In the genomic region with DNA sequence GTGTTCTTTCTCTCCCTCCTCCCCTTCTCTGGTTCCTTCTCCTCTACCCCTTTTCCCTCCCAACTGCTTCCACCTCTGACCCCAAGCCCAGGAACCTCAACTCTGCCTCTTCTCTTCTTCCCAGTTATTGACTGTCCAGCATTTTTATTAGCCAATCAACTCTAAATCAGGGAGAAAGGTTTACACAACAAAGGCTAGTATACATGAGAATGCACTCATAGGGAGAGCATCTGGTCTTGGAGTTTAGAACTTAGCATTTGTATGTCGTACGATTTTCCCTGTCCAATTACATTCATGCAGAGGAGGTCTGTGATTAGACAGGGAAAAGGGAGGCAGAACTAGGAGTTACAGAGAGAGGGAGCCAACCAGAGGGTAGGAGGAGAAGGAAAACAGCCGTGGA, we compare ENCODE assay signal across 23 mouse cellular contexts. TPM values are rescaled to one million over a fixed set of nuclear protein-coding genes. Genes with fewer than 3 reads are reported as not detected.
DNase-seq lines count a peak whose midpoint lies in the region; ATAC-seq and TF ChIP-seq lines count a peak whose summit lies in the region.
"Had no signal": no experiment of that assay in that cellular context is flagged by ENCODE, and none has a peak within 500 bp of the region (broad histone marks: within the 10 kb centered on the region; RNA-seq: fewer than 3 reads in every experiment).

No protein-coding gene starts in this region.

- no peak for TF ChIP-seq CTCF in ES-Bruce4 (IDR thresholded peaks at IDR 0.05; ENCODE audit: low read depth, low read length)

- no peak for TF ChIP-seq EP300 in ES-Bruce4 (IDR thresholded peaks at IDR 0.05; ENCODE audit: insufficient read depth, low read depth, low read length)

- H3K9ac ChIP-seq in ES-Bruce4 (ENCODE audit: low read depth, poor library complexity, severe bottlenecking) = no peak overlapping the region
- H3K9ac ChIP-seq: embryonic facial prominence, embryonic 12.5 days; forebrain, embryonic 13.5 days; forebrain, embryonic 15.5 days; forebrain, postnatal 0 days had no signal

- H3K9me3 ChIP-seq in ES-Bruce4 (replicated peaks; ENCODE audit: control insufficient read depth, insufficient read depth, low read length, poor library complexity, severe bottlenecking) = no peaks in the 10 kb centered on the region
- H3K9me3 ChIP-seq: embryonic facial prominence, embryonic 10.5 days; embryonic facial prominence, embryonic 12.5 days; forebrain, embryonic 13.5 days; forebrain, embryonic 15.5 days had no signal

- H3K27ac ChIP-seq in ES-Bruce4 (ENCODE audit: insufficient read depth, low read length) = peak overlapping the region; percentile 7
- H3K27ac ChIP-seq: embryonic facial prominence, embryonic 10.5 days; embryonic facial prominence, embryonic 12.5 days; forebrain, embryonic 13.5 days; forebrain, embryonic 15.5 days had no signal

- ATAC-seq in frontal cortex, adult (ENCODE audit: low TSS enrichment) = no peak
- ATAC-seq: activated CD4-positive, CD25-positive, alpha-beta regulatory T cell, adult 4 months; forebrain, embryonic 13.5 days; forebrain, embryonic 15.5 days; forebrain, postnatal 0 days; Patski had no signal

- H3K36me3 ChIP-seq in ES-Bruce4 (ENCODE audit: control insufficient read depth, insufficient read depth, low read length, poor library complexity, severe bottlenecking) = no peaks in the 10 kb centered on the region
- H3K36me3 ChIP-seq: embryonic facial prominence, embryonic 10.5 days; embryonic facial prominence, embryonic 12.5 days; forebrain, embryonic 15.5 days; G1E had no signal

- H3K4me3 ChIP-seq in ES-Bruce4 (ENCODE audit: low read depth, low read length) = no peak overlapping the region
- H3K4me3 ChIP-seq: embryonic facial prominence, embryonic 10.5 days; embryonic facial prominence, embryonic 12.5 days; forebrain, embryonic 13.5 days; forebrain, embryonic 15.5 days had no signal

- no peak for TF ChIP-seq POLR2A in ES-Bruce4 (IDR thresholded peaks at IDR 0.05; ENCODE audit: insufficient read depth, low read length)

- no peaks in the 10 kb centered on the region for H3K27me3 ChIP-seq in ES-Bruce4 (ENCODE audit: control insufficient read depth, insufficient read depth, low read length, poor library complexity, severe bottlenecking)
- H3K27me3 ChIP-seq: embryonic facial prominence, embryonic 12.5 days; forebrain, embryonic 13.5 days; forebrain, embryonic 15.5 days; Patski had no signal

- H3K4me1 ChIP-seq in ES-Bruce4 (ENCODE audit: control insufficient read depth, insufficient read depth, low read length) = no peaks in the 10 kb centered on the region
- H3K4me1 ChIP-seq: embryonic facial prominence, embryonic 10.5 days; embryonic facial prominence, embryonic 12.5 days had no signal

- peak; percentile 85 for DNase-seq in ES-CJ7 (ENCODE audit: low read depth, low spot score)
- DNase-seq in R1 (ENCODE audit: low read depth, low spot score) = peak; percentile 97
- peak; percentile 32 for DNase-seq in adipocyte (ENCODE audit: low spot score)
- no peak for DNase-seq in testis, postnatal 10 days (ENCODE audit: low spot score)
- no peak for DNase-seq in cerebellum, postnatal 36 days
- DNase-seq: adrenal gland, adult 2 months; adrenal gland, postnatal 10 days; adrenal gland, postnatal 25 days; cerebellum, adult 11 months; cerebellum, adult 18-20 months; cerebellum, adult 8-10 months; cerebellum, adult 9-11 months; cerebellum, postnatal 14 days; forebrain, postnatal 0 days had no signal

RNA-seq across cellular contexts. Expression of a gene that starts 19.7 kb away (rescaled TPM):
- polyA plus RNA-seq in ES-Bruce4 (2011; ENCODE audit: insufficient read depth, insufficient read length, low read depth, missing spikeins) = 28.4 and 30.9 TPM in 2 replicates

RNA-seq across cellular contexts. Expression of a gene that starts 31.7 kb away (rescaled TPM):
- polyA plus RNA-seq in ES-Bruce4 (2011; ENCODE audit: insufficient read depth, insufficient read length, low read depth, missing spikeins) = 3.9 TPM in 2 replicates

Comparison
In these comparisons a context has a peak if more than half of its experiments do, and no peak if none do; other contexts are left out.
1. DNase-seq: peak in ES-CJ7 (single experiment), R1 (single experiment) and adipocyte (single experiment); none in testis, postnatal 10 days (single experiment) and cerebellum, postnatal 36 days (0 of 2).